Comparison of ENCODE assay signal across 29 mouse cellular contexts in genomic region chr13:120277837-120278236, GRCm38 (mm10). TPM values are rescaled to one million over a fixed set of nuclear protein-coding genes. Genes with fewer than 3 reads are reported as not detected.
DNase-seq lines count a peak whose midpoint lies in the region; ATAC-seq and TF ChIP-seq lines count a peak whose summit lies in the region.
"Not testable (repeated sequence)": the region's sequence is repeated elsewhere in the genome, so short reads cannot be mapped to it uniquely, and the experiment has no call there.
"Had no signal": no experiment of that assay in that cellular context is flagged by ENCODE, and none has a peak within 500 bp of the region (broad histone marks: within the 10 kb centered on the region; RNA-seq: fewer than 3 reads in every experiment).

No protein-coding gene starts in this region.

- in situ Hi-C loops in Patski (cut with MboI; ENCODE audit: low pct_unique_long_range_greater_than_20kb), result not testable (repeated sequence)

- not testable (repeated sequence) for H3K27me3 ChIP-seq in Patski; liver, embryonic 14.5 days (ENCODE audit: control insufficient read depth, insufficient read depth, low read length)

- not testable (repeated sequence) for H3K36me3 ChIP-seq in liver, embryonic 14.5 days (replicated peaks; ENCODE audit: control insufficient read depth, insufficient read depth, low read depth)

- CTCF ChIA-PET in Patski (lab: Charles Lee), result not testable (repeated sequence)

- H3K9ac ChIP-seq in liver, embryonic 14.5 days (replicated peaks), result not testable (repeated sequence)

- H3K4me3 ChIP-seq in liver, embryonic 14.5 days (ENCODE audit: insufficient read depth in 1 of 2, low read depth in 2 of 2, low read length in 2 of 2), result not testable (repeated sequence)

- not testable (repeated sequence) for H3K9me3 ChIP-seq in liver, embryonic 14.5 days (ENCODE audit: control insufficient read depth, low read length)

- TF ChIP-seq CTCF in Patski (IDR thresholded peaks at IDR 0.05), result not testable (repeated sequence)
- peak; percentile 10; the same call in 1 of the 2 replicates for TF ChIP-seq CTCF in liver, embryonic 14.5 days (IDR thresholded peaks at IDR 0.05; ENCODE audit: low read depth)

- peak; percentile 44 for ATAC-seq in Patski
- not testable (repeated sequence) for ATAC-seq in liver, embryonic 14.5 days (ENCODE audit: insufficient read depth)
- peak; percentile 85 for ATAC-seq in megakaryocyte progenitor cell, adult 5-6 weeks (replicated peaks; ENCODE audit: poor library complexity)
- ATAC-seq in neutrophil, adult 5-6 weeks (ENCODE audit: extremely low read depth, insufficient number of reproducible peaks, low FRiP score, poor library complexity, severe bottlenecking), result 0 out of 2 replicates have a peak, but pooled peaks have one; percentile 51

- POLR2A ChIA-PET in Patski (lab: Charles Lee), result not testable (repeated sequence)

- not testable (repeated sequence) for H3K4me1 ChIP-seq in liver, embryonic 14.5 days (replicated peaks; ENCODE audit: control insufficient read depth in 2 of 2, insufficient read depth in 2 of 2, low read length in 1 of 2)

- 22% methylated on average over 2 of the region's 2 CpGs for WGBS in liver, embryonic 14.5 days (ENCODE audit: insufficient replicate concordance)

- not testable (repeated sequence) for H3K27ac ChIP-seq in liver, embryonic 14.5 days

- DNase-seq in A20 (ENCODE audit: low read depth, low spot score), result peak; percentile 39
- not testable (repeated sequence) for DNase-seq in Patski (ENCODE audit: low read depth, low spot score); liver, embryonic 14.5 days (ENCODE audit: low read depth in 3 of 3, low spot score in 3 of 3)
- peak; percentile 21 for DNase-seq in heart, adult 11 months
- peak; percentile 10 for DNase-seq in kidney, adult 11 months
- peak; percentile 20 for DNase-seq in kidney, adult 9 months

- not testable (repeated sequence) for H3K4me2 ChIP-seq in liver, embryonic 14.5 days (ENCODE audit: low read depth)

- TF ChIP-seq EP300 in liver, embryonic 14.5 days (IDR thresholded peaks at IDR 0.05; ENCODE audit: low read depth), result not testable (repeated sequence)

RNA-seq across cellular contexts. Expression of gene AF067061, which starts 14.9 kb away (rescaled TPM):
- 0.12 TPM for polyA plus RNA-seq in Patski (2021)
- not detected in 2 replicates for polyA plus RNA-seq in liver, embryonic 14.5 days (2012; rRNA removed)
- not detected in 2 replicates for polyA plus RNA-seq in liver, embryonic 14.5 days (2014; fragmentation: Nextera tagmentation; extraction: Ambion mirVana)
- total RNA-seq in megakaryocyte progenitor cell, adult 5-6 weeks (2015), result not detected in 2 replicates
- total RNA-seq in megakaryocyte progenitor cell, adult 5-6 weeks (2017), result not detected in 2 replicates
- total RNA-seq in neutrophil, adult 5-6 weeks (2017), result 0.93 TPM in 1 of 2 replicates, not detected in the other
- total RNA-seq: adrenal gland, adult 8-10 months; adrenal gland, postnatal 25 days; gastrocnemius, adult 18-20 months; gastrocnemius, postnatal 10 days; gastrocnemius, postnatal 36 days; heart, adult 18-20 months; heart, postnatal 10 days; heart, postnatal 36 days had no signal
- polyA plus RNA-seq: activated CD4-positive, CD25-positive, alpha-beta regulatory T cell, adult 4 months; brain, embryonic 14.5 days; embryonic facial prominence, embryonic 11.5 days; embryonic facial prominence, embryonic 14.5 days; forebrain, embryonic 10.5 days; forebrain, embryonic 13.5 days; forebrain, embryonic 16.5 days; G1E; heart, embryonic 12.5 days; heart, embryonic 15.5 days; hindbrain, embryonic 11.5 days; hindbrain, embryonic 14.5 days; intestine, embryonic 14.5 days had no signal

RNA-seq across cellular contexts. Expression of gene BC147527, which starts 22.4 kb away (rescaled TPM):
- polyA plus RNA-seq in Patski (2021), result not detected
- polyA plus RNA-seq in liver, embryonic 14.5 days (2012; rRNA removed), result 0.17 and 0.36 TPM in 2 replicates
- 0.29 and 0.44 TPM in 2 replicates for polyA plus RNA-seq in liver, embryonic 14.5 days (2014; fragmentation: Nextera tagmentation; extraction: Ambion mirVana)
- 8.0 and 14.7 TPM in 2 replicates for total RNA-seq in megakaryocyte progenitor cell, adult 5-6 weeks (2015)
- 22.3 and 23.6 TPM in 2 replicates for total RNA-seq in megakaryocyte progenitor cell, adult 5-6 weeks (2017)
- 11.7 and 20.7 TPM in 2 replicates for total RNA-seq in neutrophil, adult 5-6 weeks (2017)
- total RNA-seq: adrenal gland, postnatal 25 days; G1E; gastrocnemius, adult 18-20 months; gastrocnemius, postnatal 10 days; gastrocnemius, postnatal 36 days; heart, adult 18-20 months; heart, postnatal 10 days had no signal
- polyA plus RNA-seq: forebrain, embryonic 10.5 days; forebrain, embryonic 13.5 days; forebrain, embryonic 16.5 days; G1E; heart, embryonic 12.5 days; hindbrain, embryonic 14.5 days had no signal

RNA-seq across cellular contexts. Expression of gene Tcstv3, which starts 38.8 kb away (rescaled TPM):
- not detected for polyA plus RNA-seq in Patski (2021)
- not detected in 2 replicates for polyA plus RNA-seq in liver, embryonic 14.5 days (2012; rRNA removed)
- polyA plus RNA-seq in liver, embryonic 14.5 days (2014; fragmentation: Nextera tagmentation; extraction: Ambion mirVana), result not detected in 2 replicates
- total RNA-seq in megakaryocyte progenitor cell, adult 5-6 weeks (2015), result not detected in 2 replicates
- not detected in 2 replicates for total RNA-seq in megakaryocyte progenitor cell, adult 5-6 weeks (2017)
- not detected in 2 replicates for total RNA-seq in neutrophil, adult 5-6 weeks (2017)
- total RNA-seq: adrenal gland, adult 8-10 months; adrenal gland, postnatal 25 days; gastrocnemius, adult 18-20 months; gastrocnemius, postnatal 10 days; gastrocnemius, postnatal 36 days; heart, adult 18-20 months; heart, postnatal 10 days; heart, postnatal 36 days had no signal
- polyA plus RNA-seq: activated CD4-positive, CD25-positive, alpha-beta regulatory T cell, adult 4 months; brain, embryonic 14.5 days; embryonic facial prominence, embryonic 11.5 days; embryonic facial prominence, embryonic 14.5 days; forebrain, embryonic 10.5 days; forebrain, embryonic 13.5 days; forebrain, embryonic 16.5 days; G1E; heart, embryonic 12.5 days; heart, embryonic 15.5 days; hindbrain, embryonic 11.5 days; hindbrain, embryonic 14.5 days; intestine, embryonic 14.5 days had no signal

RNA-seq across cellular contexts. Expression of gene Gm21731, which starts 38.9 kb away (rescaled TPM):
- polyA plus RNA-seq in Patski (2021), result not detected
- not detected in 2 replicates for polyA plus RNA-seq in liver, embryonic 14.5 days (2012; rRNA removed)
- polyA plus RNA-seq in liver, embryonic 14.5 days (2014; fragmentation: Nextera tagmentation; extraction: Ambion mirVana), result not detected in 2 replicates
- not detected in 2 replicates for total RNA-seq in megakaryocyte progenitor cell, adult 5-6 weeks (2015)
- total RNA-seq in megakaryocyte progenitor cell, adult 5-6 weeks (2017), result not detected in 2 replicates
- total RNA-seq in neutrophil, adult 5-6 weeks (2017), result not detected in 2 replicates
- total RNA-seq: adrenal gland, adult 8-10 months; adrenal gland, postnatal 25 days; G1E; gastrocnemius, adult 18-20 months; gastrocnemius, postnatal 10 days; gastrocnemius, postnatal 36 days; heart, adult 18-20 months; heart, postnatal 10 days; heart, postnatal 36 days had no signal
- polyA plus RNA-seq: activated CD4-positive, CD25-positive, alpha-beta regulatory T cell, adult 4 months; brain, embryonic 14.5 days; embryonic facial prominence, embryonic 11.5 days; embryonic facial prominence, embryonic 14.5 days; forebrain, embryonic 10.5 days; forebrain, embryonic 13.5 days; forebrain, embryonic 16.5 days; G1E; heart, embryonic 12.5 days; heart, embryonic 15.5 days; hindbrain, embryonic 11.5 days; hindbrain, embryonic 14.5 days; intestine, embryonic 14.5 days had no signal
